Mouse (Mus musculus) neural tube, embryonic 11.5 days (tissue): Measurements from ENCODE around the gene Ugt1a5. TPM values are rescaled to one million over a fixed set of nuclear protein-coding genes. Genes with fewer than 3 reads are reported as not detected.
"Not testable (repeated sequence)": the region's sequence is repeated elsewhere in the genome, so short reads cannot be mapped to it uniquely, and the experiment has no call there.

Experiments
- ATAC-seq: fragments of 200-750 bp; cut with Nextera tagmentation; 2 replicates; pipeline ENCODE4 v1.8.0; 2017; ENCODE audit warnings: moderate number of reproducible peaks, mild to moderate bottlenecking, moderate TSS enrichment, moderate library complexity; ENCODE audit not compliant: insufficient read depth, low FRiP score, low TSS enrichment
- DNase-seq: peaks from one replicate; pipeline ENCODE4 v3.0.0-alpha.2; 2015; ENCODE audit warnings: low spot score
- H3K27ac ChIP-seq: fragments of 300-500 bp; sonication (generic); 2 replicates; pipeline ENCODE4 v1.5.1; 2014; ENCODE audit warnings: low read depth, mild to moderate bottlenecking, low read length
- H3K27me3 ChIP-seq: fragments of 300-500 bp; sonication (generic); 2 replicates; pipeline ENCODE4 v1.6.1; 2014; ENCODE audit warnings: mild to moderate bottlenecking, low read length, mixed read lengths; ENCODE audit not compliant: control insufficient read depth, insufficient read depth
- H3K36me3 ChIP-seq: fragments of 300-500 bp; sonication (generic); 2 replicates; pipeline ENCODE4 v1.6.1; 2014; ENCODE audit warnings: mild to moderate bottlenecking, low read length, moderate library complexity, mixed read lengths; ENCODE audit not compliant: control insufficient read depth, insufficient read depth
- H3K4me1 ChIP-seq: fragments of 300-500 bp; sonication (generic); 2 replicates; pipeline ENCODE4 v1.6.1; 2014; ENCODE audit warnings: low read length, mixed read lengths; ENCODE audit not compliant: control insufficient read depth, insufficient read depth
- H3K4me2 ChIP-seq: fragments of 300-500 bp; sonication (generic); 2 replicates; pipeline ENCODE4 v1.6.1; 2014; ENCODE audit warnings: low read depth, mild to moderate bottlenecking, moderate library complexity
- H3K4me3 ChIP-seq: fragments of 300-500 bp; sonication (generic); 2 replicates; pipeline ENCODE4 v1.5.1; 2014; ENCODE audit warnings: low read depth, low read length
- H3K9ac ChIP-seq: fragments of 300-500 bp; sonication (generic); 2 replicates; pipeline ENCODE4 v1.6.1; 2014; ENCODE audit warnings: mild to moderate bottlenecking, low read length
- H3K9me3 ChIP-seq: fragments of 300-500 bp; sonication (generic); 2 replicates; pipeline ENCODE4 v1.6.1; 2016; ENCODE audit warnings: low read length; ENCODE audit not compliant: control insufficient read depth
- WGBS: fragments of 180-500 bp; shearing (Covaris S2); extraction: QIAGEN DNeasy Blood & Tissue Kit; methylation state at CpG from one replicate; pipeline ENCODE4 v1.1.7; 2014; 5-methylcytosine and 5-hydroxymethylcytosine counted together
- polyA plus RNA-seq: library from polyadenylated mRNA; unstranded; fragments of >200 nt; fragmentation: Nextera tagmentation; extraction: Ambion mirVana; gene quantifications from 2 replicates; pipeline ENCODE4 v1.2.1, GENCODE M21; 2014

Ugt1a5 gene
- not detected in 2 replicates for polyA plus RNA-seq

DNA sequence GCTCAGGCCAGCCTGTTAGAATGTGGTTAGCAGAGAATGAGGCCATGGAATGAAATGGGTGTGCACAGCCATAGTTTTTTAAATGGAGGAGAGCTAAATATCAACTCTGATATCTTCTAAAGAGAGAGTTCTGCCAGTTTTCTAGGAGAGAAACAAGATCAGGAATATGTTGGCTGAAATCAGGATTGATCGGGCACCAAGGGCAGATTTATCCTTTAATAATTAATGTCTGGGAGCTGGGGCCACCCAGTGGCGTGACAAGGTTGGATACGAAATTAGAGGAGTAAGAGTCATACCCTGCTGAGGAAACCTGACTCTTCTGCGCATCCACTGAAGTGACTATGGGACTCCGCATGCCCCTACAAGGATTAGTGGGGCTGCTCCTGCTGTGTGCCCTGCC lies at the start of gene Ugt1a5:
Gene Ugt1a5, plus strand, starts transcription at position 302 of the 400 bp plus-strand sequence.
- no peaks in the 10 kb centered on the region for H3K36me3 ChIP-seq
- H3K4me3 ChIP-seq, result no peak within 1 kb of the TSS
- H3K4me2 ChIP-seq, result no peak within 1 kb of the TSS
- H3K9ac ChIP-seq, result no peak within 1 kb of the TSS
- DNase-seq (no peak), ATAC-seq (no peak)
- H3K9me3 ChIP-seq, result no peaks in the 10 kb centered on the region
- no peaks in the 10 kb centered on the region for H3K27me3 ChIP-seq
- WGBS, result 85% methylated on average over 5 of the region's 5 CpGs
- H3K27ac ChIP-seq, result no peak within 1 kb of the TSS
- no peaks in the 10 kb centered on the region for H3K4me1 ChIP-seq

- H3K4me1 ChIP-seq, H3K27ac ChIP-seq, H3K4me2 ChIP-seq, H3K27me3 ChIP-seq, H3K36me3 ChIP-seq, H3K9me3 ChIP-seq, ATAC-seq, H3K4me3 ChIP-seq, H3K9ac ChIP-seq, DNase-seq: not testable (repeated sequence)
- 10% methylated on average over 4 of the region's 4 CpGs for WGBS
Measured at GRCm38 (mm10) chr1:88120550-88120949, 45.3 kb upstream of the Ugt1a5 start.

DNA sequence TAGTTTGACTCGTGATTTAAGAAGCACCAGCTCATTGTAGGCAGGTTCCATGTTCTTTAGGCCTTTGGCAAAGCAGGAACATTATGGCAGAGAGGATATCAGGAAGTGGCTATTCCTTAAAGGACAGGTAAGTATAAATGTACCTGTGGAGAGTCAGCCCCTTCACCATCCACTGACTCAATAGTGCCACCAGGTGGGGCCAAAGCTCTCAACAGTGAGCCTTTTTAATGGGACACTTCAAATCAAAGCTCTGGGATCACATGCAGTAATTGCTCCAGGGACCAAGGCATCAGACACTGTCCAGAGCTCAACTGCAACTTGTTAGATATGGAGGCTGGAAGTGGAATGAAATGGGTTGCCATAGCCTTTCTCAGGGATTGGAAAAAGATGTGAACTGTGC lies 44.3 kb upstream of the Ugt1a5 start:
- DNase-seq, H3K27ac ChIP-seq, H3K9ac ChIP-seq, H3K27me3 ChIP-seq, H3K9me3 ChIP-seq, H3K4me3 ChIP-seq, H3K4me1 ChIP-seq, H3K36me3 ChIP-seq, H3K4me2 ChIP-seq, ATAC-seq: not testable (repeated sequence)
- WGBS, result no CpG with 5 or more reads among the region's 1 CpGs

- H3K9me3 ChIP-seq, H3K4me3 ChIP-seq, H3K4me1 ChIP-seq, DNase-seq, H3K36me3 ChIP-seq, H3K4me2 ChIP-seq, H3K9ac ChIP-seq, H3K27ac ChIP-seq, H3K27me3 ChIP-seq, ATAC-seq: not testable (repeated sequence)
- whole genome bisulfite sequencing, result 83% methylated on average over 3 of the region's 4 CpGs
Measured at GRCm38 (mm10) chr1:88125827-88126360, 39.9 kb upstream of the Ugt1a5 start.

DNA sequence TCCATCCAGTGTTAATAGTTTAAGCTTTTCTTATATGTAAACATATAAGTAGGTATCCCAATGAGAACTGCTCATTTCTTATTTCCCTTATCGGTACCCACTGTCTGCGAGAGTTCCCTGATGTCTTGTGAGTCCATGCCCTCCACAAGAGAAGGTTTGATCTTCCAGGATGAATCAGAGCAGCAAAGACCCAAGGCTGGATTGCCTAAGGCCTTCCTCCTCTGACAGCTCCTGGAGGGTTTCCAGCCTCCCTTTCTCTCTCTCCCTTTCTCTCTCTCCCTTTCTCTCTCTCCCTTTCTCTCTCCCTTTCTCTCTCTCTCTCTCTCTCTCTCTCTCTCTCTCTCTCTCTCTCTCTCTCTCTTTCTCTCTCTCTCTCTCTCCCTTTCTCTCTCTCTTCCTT lies 36.7 kb upstream of the Ugt1a5 start:
- not testable (repeated sequence) for H3K4me2 ChIP-seq, H3K9ac ChIP-seq, ATAC-seq, H3K9me3 ChIP-seq, H3K4me1 ChIP-seq, H3K36me3 ChIP-seq, H3K4me3 ChIP-seq, H3K27me3 ChIP-seq, H3K27ac ChIP-seq, DNase-seq
- 97% methylated on average over 2 of the region's 2 CpGs for WGBS

DNA sequence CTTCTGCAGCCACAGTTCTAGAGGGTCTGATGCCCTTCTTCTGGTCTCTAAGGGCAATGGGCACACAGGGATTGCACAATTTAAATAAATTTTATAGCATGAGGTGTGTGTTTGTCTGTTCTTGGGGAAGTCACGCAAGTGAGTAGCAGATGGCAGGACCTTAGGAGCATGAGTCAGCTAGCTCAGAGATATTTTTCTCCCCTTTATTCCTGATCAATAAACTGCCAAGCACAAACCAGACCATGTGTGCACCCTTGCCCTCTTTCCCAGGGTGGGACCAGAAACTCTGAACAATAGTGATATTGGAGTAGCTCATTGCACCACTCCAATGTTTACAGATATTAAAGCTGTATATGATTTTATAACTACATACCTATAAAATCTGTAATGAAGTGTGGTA lies 35.6 kb upstream of the Ugt1a5 start:
- not testable (repeated sequence) for H3K27me3 ChIP-seq, H3K27ac ChIP-seq, H3K4me2 ChIP-seq, H3K4me3 ChIP-seq, DNase-seq, H3K9me3 ChIP-seq, H3K36me3 ChIP-seq, ATAC-seq, H3K4me1 ChIP-seq, H3K9ac ChIP-seq
- WGBS, result 88% methylated on average over 1 of the region's 1 CpGs

GRCm38 (mm10) chr1:88133908-88134456 lies 31.8 kb upstream of the Ugt1a5 start:
- Histone ChIP-seq H3K4me1 (0 out of 2 replicates have a peak, but pooled peaks cover 4% of the 10 kb centered on the region), H3K9ac (no peak overlapping the region), H3K9me3 (no peaks in the 10 kb centered on the region), H3K27me3 (no peaks in the 10 kb centered on the region), H3K36me3 (no peaks in the 10 kb centered on the region), H3K27ac (no peak overlapping the region), H3K4me2 (no peak overlapping the region), H3K4me3 (no peak overlapping the region)
- no peak for DNase-seq
- WGBS, result 62% methylated on average over 3 of the region's 3 CpGs
- no peak for ATAC-seq

- H3K9ac ChIP-seq, H3K9me3 ChIP-seq, H3K4me2 ChIP-seq, ATAC-seq, DNase-seq, H3K4me1 ChIP-seq, H3K36me3 ChIP-seq, H3K27ac ChIP-seq, H3K4me3 ChIP-seq, H3K27me3 ChIP-seq: not testable (repeated sequence)
- 63% methylated on average over 5 of the region's 5 CpGs for WGBS
Measured at GRCm38 (mm10) chr1:88134457-88135011, 31.3 kb upstream of the Ugt1a5 start, which contains the start of gene Ugt1a6a. Gene Ugt1a6a, plus strand, starts transcription at chr1:88134809.
